Mouse (Mus musculus): ENCODE measurements around the gene Diras1. TPM values are rescaled to one million over a fixed set of nuclear protein-coding genes. Genes with fewer than 3 reads are reported as not detected.

Gene Diras1
- polyA plus RNA-seq, 1 experiment from 2014 or later = 1.1 TPM

- no peak for ATAC-seq (ENCODE audit: insufficient read depth, low FRiP score, low read depth)
- Histone ChIP-seq H3K27me3 (replicated peaks) (0 out of 2 replicates have a peak, but pooled peaks cover 3% of the 10 kb centered on the region), H3K9ac (no peak overlapping the region), H3K9me3 (no peaks in the 10 kb centered on the region), H3K4me1 (peaks cover 6% of the 10 kb centered on the region), H3K27ac (no peak overlapping the region), H3K36me3 (no peaks in the 10 kb centered on the region), H3K4me2 (no peak overlapping the region), H3K4me3 (replicated peaks) (no peak overlapping the region)
- 75% methylated on average over 6 of the region's 6 CpGs for WGBS
These were observed 14.6 kb downstream of the Diras1 start for GRCm38 (mm10) chr10:81010851-81011250.

- 0 out of 2 replicates have a peak, but pooled peaks have one; percentile 49 for ATAC-seq (ENCODE audit: insufficient read depth, low FRiP score, low read depth)
- Histone ChIP-seq H3K36me3 (no peaks in the 10 kb centered on the region), H3K4me2 (no peak overlapping the region), H3K27me3 (replicated peaks) (no peaks in the 10 kb centered on the region), H3K9me3 (no peaks in the 10 kb centered on the region), H3K9ac (no peak overlapping the region), H3K4me1 (no peaks in the 10 kb centered on the region), H3K27ac (no peak overlapping the region), H3K4me3 (replicated peaks) (no peak overlapping the region)
- 36% methylated on average over 7 of the region's 7 CpGs for WGBS
These were observed 18.2 kb downstream of the Diras1 start for GRCm38 (mm10) chr10:81007240-81007639.

GRCm38 (mm10) chr10:81006005-81006677 is 19.3 kb downstream of the Diras1 start:
- Histone ChIP-seq H3K27me3 (replicated peaks) (no peaks in the 10 kb centered on the region), H3K27ac (no peak overlapping the region), H3K4me1 (no peaks in the 10 kb centered on the region), H3K4me2 (no peak overlapping the region), H3K9me3 (no peaks in the 10 kb centered on the region), H3K9ac (no peak overlapping the region), H3K4me3 (replicated peaks) (no peak overlapping the region), H3K36me3 (no peaks in the 10 kb centered on the region)
- no peak for ATAC-seq (ENCODE audit: insufficient read depth, low FRiP score, low read depth)
- WGBS = 86% methylated on average over 7 of the region's 7 CpGs

- WGBS = 58% methylated on average over 10 of the region's 10 CpGs
- Histone ChIP-seq H3K9ac (no peak overlapping the region), H3K27ac (no peak overlapping the region), H3K4me2 (no peak overlapping the region), H3K4me1 (peaks cover 8% of the 10 kb centered on the region), H3K27me3 (replicated peaks) (0 out of 2 replicates have a peak, but pooled peaks cover 8% of the 10 kb centered on the region), H3K36me3 (no peaks in the 10 kb centered on the region), H3K9me3 (no peaks in the 10 kb centered on the region), H3K4me3 (replicated peaks) (no peak overlapping the region)
- ATAC-seq (ENCODE audit: insufficient read depth, low FRiP score, low read depth) = no peak
These were observed 24.3 kb downstream of the Diras1 start for GRCm38 (mm10) chr10:81001161-81001560.

- 0 out of 2 replicates have a peak, but pooled peaks cover 8% of the 10 kb centered on the region for H3K27me3 ChIP-seq (replicated peaks)
- no peak overlapping the region for H3K27ac ChIP-seq
- peaks cover 8% of the 10 kb centered on the region for H3K4me1 ChIP-seq
- WGBS = 41% methylated on average over 28 of the region's 28 CpGs
- no peak overlapping the region for H3K9ac ChIP-seq
- no peaks in the 10 kb centered on the region for H3K9me3 ChIP-seq
- H3K4me2 ChIP-seq = no peak overlapping the region
- no peaks in the 10 kb centered on the region for H3K36me3 ChIP-seq
- ATAC-seq (ENCODE audit: insufficient read depth, low FRiP score, low read depth) = no peak; the same call in 1 of the 2 replicates
- H3K4me3 ChIP-seq (replicated peaks) = no peak overlapping the region
These were observed 25.0 kb downstream of the Diras1 start for GRCm38 (mm10) chr10:81000197-81001062.

- Histone ChIP-seq H3K4me1 (peaks cover 8% of the 10 kb centered on the region), H3K9ac (no peak overlapping the region), H3K27ac (no peak overlapping the region), H3K27me3 (replicated peaks) (0 out of 2 replicates have a peak, but pooled peaks cover 8% of the 10 kb centered on the region), H3K9me3 (no peaks in the 10 kb centered on the region), H3K4me2 (peak overlapping the region; percentile 35), H3K36me3 (no peaks in the 10 kb centered on the region), H3K4me3 (replicated peaks) (no peak overlapping the region)
- 29% methylated on average over 37 of the region's 37 CpGs for WGBS
- peak; percentile 63 for ATAC-seq (ENCODE audit: insufficient read depth, low FRiP score, low read depth)
These were observed 25.9 kb downstream of the Diras1 start for GRCm38 (mm10) chr10:80999362-81000196.

GRCm38 (mm10) chr10:80998778-80999177 is 26.7 kb downstream of the Diras1 start:
- Histone ChIP-seq H3K9me3 (no peaks in the 10 kb centered on the region), H3K27me3 (replicated peaks) (0 out of 2 replicates have a peak, but pooled peaks cover 8% of the 10 kb centered on the region), H3K4me2 (no peak overlapping the region), H3K4me1 (peaks cover 8% of the 10 kb centered on the region), H3K4me3 (replicated peaks) (no peak overlapping the region), H3K36me3 (no peaks in the 10 kb centered on the region), H3K9ac (no peak overlapping the region), H3K27ac (no peak overlapping the region)
- WGBS = 10% methylated on average over 12 of the region's 12 CpGs
- no peak for ATAC-seq (ENCODE audit: insufficient read depth, low FRiP score, low read depth)

GRCm38 (mm10) chr10:80998021-80998420 is 27.4 kb downstream of the Diras1 start:
- no peak overlapping the region for H3K9ac ChIP-seq
- H3K4me2 ChIP-seq = no peak overlapping the region
- ATAC-seq (ENCODE audit: insufficient read depth, low FRiP score, low read depth) = no peak
- H3K4me3 ChIP-seq (replicated peaks) = no peak overlapping the region
- peaks cover 8% of the 10 kb centered on the region for H3K4me1 ChIP-seq
- no peak overlapping the region for H3K27ac ChIP-seq
- 0 out of 2 replicates have a peak, but pooled peaks cover 8% of the 10 kb centered on the region for H3K27me3 ChIP-seq (replicated peaks)
- no peaks in the 10 kb centered on the region for H3K36me3 ChIP-seq
- no peaks in the 10 kb centered on the region for H3K9me3 ChIP-seq
- 40% methylated on average over 14 of the region's 14 CpGs for WGBS

- H3K36me3 ChIP-seq = no peaks in the 10 kb centered on the region
- peaks cover 8% of the 10 kb centered on the region for H3K4me1 ChIP-seq
- ATAC-seq (ENCODE audit: insufficient read depth, low FRiP score, low read depth) = no peak
- H3K4me2 ChIP-seq = no peak overlapping the region
- 0 out of 2 replicates have a peak, but pooled peaks cover 8% of the 10 kb centered on the region for H3K27me3 ChIP-seq (replicated peaks)
- H3K9me3 ChIP-seq = no peaks in the 10 kb centered on the region
- H3K27ac ChIP-seq = no peak overlapping the region
- no peak overlapping the region for H3K4me3 ChIP-seq (replicated peaks)
- WGBS = 81% methylated on average over 8 of the region's 8 CpGs
- no peak overlapping the region for H3K9ac ChIP-seq
These were observed 28.1 kb downstream of the Diras1 start for GRCm38 (mm10) chr10:80997332-80997731.

GRCm38 (mm10) chr10:80996501-80996900 is 29.0 kb downstream of the Diras1 start:
- WGBS = 94% methylated on average over 8 of the region's 8 CpGs
- H3K36me3 ChIP-seq = no peaks in the 10 kb centered on the region
- 0 out of 2 replicates have a peak, but pooled peaks cover 8% of the 10 kb centered on the region for H3K27me3 ChIP-seq (replicated peaks)
- H3K9me3 ChIP-seq = no peaks in the 10 kb centered on the region
- no peak for ATAC-seq (ENCODE audit: insufficient read depth, low FRiP score, low read depth)
- no peak overlapping the region for H3K27ac ChIP-seq
- H3K9ac ChIP-seq = no peak overlapping the region
- peaks cover 8% of the 10 kb centered on the region for H3K4me1 ChIP-seq
- H3K4me2 ChIP-seq = no peak overlapping the region
- H3K4me3 ChIP-seq (replicated peaks) = no peak overlapping the region

- no peak for ATAC-seq (ENCODE audit: insufficient read depth, low FRiP score, low read depth)
These were observed 30.3 kb downstream of the Diras1 start for GRCm38 (mm10) chr10:80995091-80995632.

More at GRCm38 (mm10) chr10:80995091-80995632, 30.3 kb downstream of the Diras1 start:
- Histone ChIP-seq H3K27me3 (replicated peaks) (0 out of 2 replicates have a peak, but pooled peaks cover 8% of the 10 kb centered on the region), H3K27ac (no peak overlapping the region), H3K4me2 (peak overlapping the region; percentile 40), H3K4me1 (peaks cover 8% of the 10 kb centered on the region), H3K9ac (no peak overlapping the region), H3K9me3 (no peaks in the 10 kb centered on the region), H3K36me3 (no peaks in the 10 kb centered on the region), H3K4me3 (replicated peaks) (no peak overlapping the region)
- WGBS = 10% methylated on average over 21 of the region's 21 CpGs

All from stomach, embryonic 15.5 days (tissue).